Mouse (Mus musculus) spleen, adult 2 months (tissue): Measurements from ENCODE around the gene Cfap57.

Experiments used
- CTCF ChIP-seq: fragments of 200-500 bp; IDR thresholded peaks from 2 replicates; pipeline ENCODE4 v1.5.1; 2011; ENCODE audit warnings: mild to moderate bottlenecking, inconsistent platforms; ENCODE audit not compliant: insufficient read depth, insufficient read length, insufficient replicate concordance; ENCODE audit errors: extremely low read depth
- POLR2A ChIP-seq: fragments of 200-500 bp; IDR thresholded peaks from 2 replicates; pipeline ENCODE4 v1.6.1; 2011; ENCODE audit warnings: low read depth, low read length, inconsistent platforms

- TF ChIP-seq CTCF (no peak), POLR2A (no peak)
Observed at GRCm38 (mm10) chr4:118582629-118583028, 37.9 kb downstream of the Cfap57 start.
